Mouse (Mus musculus): Measurements from ENCODE around the gene Flot1.

GRCm38 (mm10) chr17:35841076-35841950, 18.3 kb downstream of the Flot1 start, which contains the start of gene Mdc1:
- TF ChIP-seq POLR2A (IDR thresholded peaks at IDR 0.05; ENCODE audit: extremely low read depth, insufficient read depth, low read length) (peak; percentile 54; the same call in 1 of the 2 replicates), CTCF (IDR thresholded peaks at IDR 0.05; ENCODE audit: low read depth, low read length) (no peak; the same call in 1 of the 2 replicates)

Measured in liver, adult 2 months (tissue).